Mouse (Mus musculus): ENCODE data around the gene Pou2f1. TPM values are rescaled to one million over a fixed set of nuclear protein-coding genes. Genes with fewer than 3 reads are reported as not detected.

The Pou2f1 gene
- polyA plus RNA-seq, 1 experiment from 2014 or later: 27.6 TPM

DNA sequence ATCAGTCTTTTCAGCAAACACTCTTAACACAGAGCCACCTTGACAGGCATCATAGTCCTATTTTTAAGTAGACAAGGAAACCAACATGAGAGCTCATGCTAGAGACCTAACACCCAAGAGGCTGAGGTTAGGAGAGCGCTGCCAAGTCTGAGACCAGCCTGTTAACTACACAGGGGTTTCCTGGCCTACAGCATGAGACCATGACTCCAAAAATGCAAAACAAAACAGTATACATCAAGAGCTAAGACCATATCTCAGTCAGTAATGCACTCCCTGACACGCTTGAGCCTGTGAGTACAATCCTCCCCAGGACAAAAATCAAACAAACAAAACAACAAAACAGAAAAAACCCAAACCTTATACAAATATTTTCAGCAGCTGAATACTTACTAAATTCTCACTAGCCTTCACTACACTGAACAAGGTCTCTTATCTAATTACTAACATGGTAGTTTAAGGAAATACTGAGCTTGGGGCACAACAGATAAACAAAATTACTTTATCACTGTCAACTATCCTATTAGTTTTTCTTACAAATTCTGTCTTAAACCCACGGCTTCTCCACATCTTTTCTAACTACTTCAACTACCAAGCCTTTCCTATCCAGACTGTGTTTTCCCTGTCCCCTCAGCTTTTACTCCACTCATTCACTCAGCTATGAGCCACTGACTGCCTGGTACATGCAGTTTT lies 33.3 kb downstream of the Pou2f1 start:
- WGBS: 96% methylated on average over 3 of the region's 3 CpGs
- no peaks in the 10 kb centered on the region for H3K9me3 ChIP-seq
- no peak overlapping the region for H3K27ac ChIP-seq (replicated peaks)
- H3K36me3 ChIP-seq: 0 out of 2 replicates have a peak, but pooled peaks cover 7% of the 10 kb centered on the region
- ATAC-seq (ENCODE audit: low FRiP score, low read depth): no peak
- peaks cover 7% of the 10 kb centered on the region for H3K27me3 ChIP-seq
- peaks cover 22% of the 10 kb centered on the region for H3K4me1 ChIP-seq
- H3K9ac ChIP-seq (replicated peaks): no peak overlapping the region
- no peak overlapping the region for H3K4me2 ChIP-seq (replicated peaks)
- H3K4me3 ChIP-seq: no peak overlapping the region

DNA sequence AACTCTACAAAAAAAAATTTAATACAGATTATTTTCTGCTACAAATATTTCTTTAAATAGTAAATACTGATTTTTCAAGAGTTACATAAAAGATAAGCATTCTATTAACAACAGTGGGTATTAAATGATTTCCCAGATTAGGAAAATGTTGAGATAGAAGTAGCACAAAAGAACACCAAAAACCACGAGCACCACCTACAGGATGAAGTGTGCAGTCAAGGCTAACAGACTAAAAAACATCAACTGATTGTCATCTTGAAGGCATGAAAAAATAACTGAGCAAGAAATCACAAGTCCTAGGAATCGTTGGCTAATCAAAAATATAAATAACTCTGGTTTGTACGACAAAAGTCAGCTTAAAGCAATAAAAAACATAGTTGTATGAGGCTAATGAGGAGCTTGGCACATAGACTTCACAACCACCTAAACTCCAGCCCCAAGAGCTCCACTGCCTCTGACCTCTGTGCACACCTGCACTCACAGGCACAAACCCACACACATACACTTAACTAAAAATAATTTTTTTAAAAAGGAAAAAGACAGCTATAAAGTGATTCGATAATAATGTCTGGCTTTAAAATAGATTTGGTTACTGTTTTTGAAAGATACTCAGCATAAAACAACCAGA lies 35.3 kb downstream of the Pou2f1 start:
- ATAC-seq (ENCODE audit: low FRiP score, low read depth): peak; percentile 36; the same call in 1 of the 2 replicates
- 49% methylated on average over 4 of the region's 4 CpGs for WGBS
- no peaks in the 10 kb centered on the region for H3K9me3 ChIP-seq
- no peak overlapping the region for H3K27ac ChIP-seq (replicated peaks)
- peaks cover 7% of the 10 kb centered on the region for H3K27me3 ChIP-seq
- no peak overlapping the region for H3K4me2 ChIP-seq (replicated peaks)
- peaks cover 20% of the 10 kb centered on the region for H3K4me1 ChIP-seq
- H3K36me3 ChIP-seq: 0 out of 2 replicates have a peak, but pooled peaks cover 7% of the 10 kb centered on the region
- H3K9ac ChIP-seq (replicated peaks): no peak overlapping the region
- H3K4me3 ChIP-seq: no peak overlapping the region

DNA sequence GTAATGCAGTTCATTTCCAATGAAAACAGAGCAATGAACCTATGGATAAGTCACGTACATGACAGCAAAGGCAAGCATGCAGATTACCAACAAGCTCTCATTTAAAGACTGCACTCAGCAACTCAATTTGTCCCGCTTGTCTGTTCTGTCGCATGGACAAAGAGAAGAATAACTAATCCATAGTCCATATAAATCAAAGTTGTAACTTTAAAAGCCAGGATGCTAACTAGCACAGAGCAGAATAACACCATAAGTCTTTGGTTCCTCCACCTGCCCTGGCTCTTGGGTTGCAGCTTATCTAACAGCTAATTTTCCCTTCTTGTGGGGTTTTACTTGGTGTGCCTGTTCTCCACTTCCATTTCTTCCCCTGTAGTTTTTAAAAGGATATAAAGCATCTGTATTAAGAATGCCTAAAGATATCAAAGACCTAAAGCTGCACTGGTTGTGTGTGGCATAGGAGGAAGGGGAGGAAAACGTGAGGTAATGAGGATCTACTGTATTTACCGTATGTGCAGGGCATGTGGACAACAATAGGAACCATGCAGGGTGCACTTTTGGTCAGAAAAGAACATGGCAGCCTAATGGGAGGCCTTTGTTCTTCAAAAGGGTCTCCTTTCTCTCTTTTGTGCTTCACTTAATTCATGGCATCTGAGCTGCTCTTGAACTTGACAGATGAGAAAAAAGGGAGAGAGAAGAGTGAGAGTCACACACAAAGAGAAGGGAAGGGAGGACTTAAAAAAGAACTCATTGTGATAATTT lies 36.1 kb downstream of the Pou2f1 start:
- H3K4me2 ChIP-seq (replicated peaks): no peak overlapping the region
- no peaks in the 10 kb centered on the region for H3K9me3 ChIP-seq
- H3K4me3 ChIP-seq: no peak overlapping the region
- H3K36me3 ChIP-seq: 0 out of 2 replicates have a peak, but pooled peaks cover 5% of the 10 kb centered on the region
- H3K27me3 ChIP-seq: peaks cover 7% of the 10 kb centered on the region
- H3K9ac ChIP-seq (replicated peaks): no peak overlapping the region
- ATAC-seq (ENCODE audit: low FRiP score, low read depth): peak; percentile 91
- peak overlapping the region; percentile 55 for H3K27ac ChIP-seq (replicated peaks)
- peaks cover 20% of the 10 kb centered on the region for H3K4me1 ChIP-seq
- 43% methylated on average over 5 of the region's 5 CpGs for WGBS

DNA sequence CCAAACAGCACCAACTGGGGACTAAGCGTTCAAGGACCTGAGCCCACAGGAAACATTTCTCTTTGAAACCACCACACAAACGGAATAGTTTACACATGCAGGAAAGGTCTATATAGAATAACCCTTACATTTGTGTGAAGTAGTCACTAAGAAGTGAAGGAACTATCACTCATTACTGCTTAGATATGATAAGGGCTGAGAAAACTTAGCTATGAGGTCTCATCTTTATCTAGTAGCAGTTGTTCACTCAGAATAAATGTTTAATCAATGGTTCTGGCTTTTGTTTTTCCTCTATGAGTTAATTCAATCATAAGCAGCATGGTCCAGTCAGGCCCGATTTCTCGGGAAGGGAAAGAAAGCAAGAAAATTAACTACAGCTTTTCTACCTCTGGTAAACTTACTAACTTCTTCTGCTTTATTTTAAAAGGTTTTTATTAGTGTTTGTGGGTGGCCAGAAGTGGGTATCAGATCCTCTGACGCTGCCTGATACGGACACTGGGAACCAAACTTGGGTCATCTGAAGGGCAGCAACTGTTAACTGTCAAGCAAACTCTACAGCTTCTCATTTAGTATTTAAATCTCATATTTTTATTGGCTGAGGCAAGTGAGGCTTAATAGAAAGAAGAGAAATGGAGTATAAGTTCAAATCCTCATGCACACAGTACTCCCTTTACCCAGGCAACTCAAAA lies 40.7 kb downstream of the Pou2f1 start:
- H3K36me3 ChIP-seq: no peaks in the 10 kb centered on the region
- H3K27ac ChIP-seq (replicated peaks): no peak overlapping the region
- ATAC-seq (ENCODE audit: low FRiP score, low read depth): no peak
- H3K27me3 ChIP-seq: no peaks in the 10 kb centered on the region; the same call in 1 of the 2 replicates
- peaks cover 20% of the 10 kb centered on the region for H3K4me1 ChIP-seq
- no peak overlapping the region for H3K9ac ChIP-seq (replicated peaks)
- H3K4me2 ChIP-seq (replicated peaks): no peak overlapping the region
- H3K9me3 ChIP-seq: no peaks in the 10 kb centered on the region
- 87% methylated on average over 6 of the region's 6 CpGs for WGBS
- no peak overlapping the region for H3K4me3 ChIP-seq

DNA sequence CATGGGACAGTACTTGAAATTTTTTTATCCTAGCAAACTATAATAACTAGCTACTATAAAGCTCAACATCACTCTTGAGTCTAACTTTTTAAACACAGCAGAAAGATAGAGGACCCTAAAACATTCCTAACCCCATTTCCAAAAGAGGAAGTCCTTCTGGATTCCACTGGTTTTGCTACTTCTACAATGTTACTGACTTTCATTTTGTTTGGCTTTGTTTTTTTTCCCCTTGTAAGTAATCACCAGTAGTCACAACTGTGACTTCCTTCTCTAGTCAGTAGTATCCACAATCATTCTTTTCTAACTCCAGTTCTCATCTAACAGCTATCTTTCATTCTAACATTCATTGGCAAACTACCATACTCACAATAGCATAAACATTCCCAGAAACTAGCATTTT lies 44.3 kb downstream of the Pou2f1 start:
- no peak overlapping the region for H3K9ac ChIP-seq (replicated peaks)
- H3K36me3 ChIP-seq: no peaks in the 10 kb centered on the region
- H3K4me3 ChIP-seq: no peak overlapping the region
- ATAC-seq (ENCODE audit: low FRiP score, low read depth): no peak
- no peaks in the 10 kb centered on the region for H3K27me3 ChIP-seq
- H3K27ac ChIP-seq (replicated peaks): no peak overlapping the region
- H3K4me2 ChIP-seq (replicated peaks): no peak overlapping the region
- no peaks in the 10 kb centered on the region for H3K9me3 ChIP-seq
- H3K4me1 ChIP-seq: no peaks in the 10 kb centered on the region; the same call in 1 of the 2 replicates

DNA sequence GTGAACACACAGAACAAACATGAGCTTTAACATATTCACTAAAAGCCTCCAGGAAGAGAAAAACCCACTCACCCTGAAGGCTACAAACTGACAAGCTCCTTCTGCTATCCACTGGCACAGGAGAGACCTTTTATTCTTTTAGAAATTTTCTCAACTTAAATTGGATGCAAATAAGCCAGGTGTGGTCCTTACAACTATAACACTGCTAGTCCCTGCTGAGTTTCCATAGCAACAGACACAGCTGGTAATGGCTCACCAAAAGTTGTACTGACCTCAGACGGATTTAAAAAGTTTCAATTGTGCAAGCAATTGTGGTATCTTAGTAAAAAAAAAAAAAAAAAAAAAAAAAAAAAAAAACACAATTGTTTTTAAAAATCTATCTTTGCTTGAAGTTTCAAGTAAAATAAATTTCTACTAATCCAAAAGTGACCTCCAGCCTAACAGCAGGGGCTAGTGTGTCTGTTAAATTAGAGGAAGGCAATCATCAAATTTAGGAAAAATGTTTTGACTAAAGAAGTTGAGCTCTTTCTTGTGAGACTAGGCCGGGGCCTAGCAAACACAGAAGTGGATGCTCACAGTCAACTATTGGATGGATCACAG lies 54.2 kb downstream of the Pou2f1 start:
- Histone ChIP-seq H3K27ac (replicated peaks) (no peak overlapping the region), H3K4me3 (no peak overlapping the region), H3K9me3 (no peaks in the 10 kb centered on the region), H3K9ac (replicated peaks) (no peak overlapping the region), H3K36me3 (no peaks in the 10 kb centered on the region), H3K4me1 (peaks cover 6% of the 10 kb centered on the region), H3K4me2 (replicated peaks) (no peak overlapping the region), H3K27me3 (no peaks in the 10 kb centered on the region)
- 26% methylated on average over 2 of the region's 2 CpGs for WGBS
- ATAC-seq (ENCODE audit: low FRiP score, low read depth): no peak

DNA sequence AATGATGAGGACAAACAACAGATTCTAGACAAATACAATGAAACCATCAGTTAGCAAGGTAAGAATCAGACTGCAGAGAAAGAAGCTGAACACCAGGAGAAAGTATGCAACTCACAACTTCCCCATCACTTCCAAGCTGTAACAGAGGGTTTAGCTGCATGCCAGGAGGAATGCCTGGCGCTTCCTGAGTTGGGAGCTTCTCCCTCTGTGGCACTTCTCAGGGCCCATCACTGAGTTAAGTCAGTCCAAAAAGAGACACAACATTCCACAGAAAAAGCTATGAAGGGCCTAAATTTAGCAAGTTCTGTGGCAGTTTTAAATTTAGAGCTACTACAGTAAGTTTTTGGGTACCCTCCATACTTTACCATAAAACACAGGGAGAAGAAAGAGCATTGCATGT lies 59.2 kb downstream of the Pou2f1 start:
- no peak overlapping the region for H3K4me3 ChIP-seq
- no peaks in the 10 kb centered on the region for H3K27me3 ChIP-seq
- no peak overlapping the region for H3K27ac ChIP-seq (replicated peaks)
- peaks cover 2% of the 10 kb centered on the region for H3K4me1 ChIP-seq
- ATAC-seq (ENCODE audit: low FRiP score, low read depth): no peak
- H3K9ac ChIP-seq (replicated peaks): no peak overlapping the region
- no peaks in the 10 kb centered on the region for H3K9me3 ChIP-seq
- no peak overlapping the region for H3K4me2 ChIP-seq (replicated peaks)
- H3K36me3 ChIP-seq: no peaks in the 10 kb centered on the region
- 97% methylated on average over 1 of the region's 1 CpGs for WGBS

DNA sequence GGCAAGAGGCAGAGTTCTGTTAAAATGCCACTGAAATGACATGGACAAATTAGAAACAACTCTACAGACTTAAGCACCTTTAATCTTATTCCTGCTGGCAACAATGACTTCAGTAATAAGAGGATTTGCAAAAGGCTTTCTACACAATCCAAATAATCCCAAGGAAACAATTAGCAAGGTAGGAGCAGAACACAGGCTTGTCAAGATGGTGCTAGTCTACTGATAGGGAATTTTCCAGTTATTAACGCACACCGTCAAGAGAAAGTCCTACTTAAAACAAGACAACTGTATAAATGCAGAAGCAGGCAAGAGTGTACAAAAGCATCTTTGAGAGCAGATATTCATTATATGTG lies 67.0 kb downstream of the Pou2f1 start:
- H3K36me3 ChIP-seq: no peaks in the 10 kb centered on the region
- no peaks in the 10 kb centered on the region for H3K9me3 ChIP-seq
- peaks cover 26% of the 10 kb centered on the region for H3K4me1 ChIP-seq
- peak overlapping the region; percentile 65 for H3K27ac ChIP-seq (replicated peaks)
- no peaks in the 10 kb centered on the region for H3K27me3 ChIP-seq
- H3K4me3 ChIP-seq: no peak overlapping the region
- WGBS: 19% methylated on average over 2 of the region's 2 CpGs
- peak; percentile 72 for ATAC-seq (ENCODE audit: low FRiP score, low read depth)
- no peak overlapping the region for H3K9ac ChIP-seq (replicated peaks)
- peak overlapping the region; percentile 19 for H3K4me2 ChIP-seq (replicated peaks)

DNA sequence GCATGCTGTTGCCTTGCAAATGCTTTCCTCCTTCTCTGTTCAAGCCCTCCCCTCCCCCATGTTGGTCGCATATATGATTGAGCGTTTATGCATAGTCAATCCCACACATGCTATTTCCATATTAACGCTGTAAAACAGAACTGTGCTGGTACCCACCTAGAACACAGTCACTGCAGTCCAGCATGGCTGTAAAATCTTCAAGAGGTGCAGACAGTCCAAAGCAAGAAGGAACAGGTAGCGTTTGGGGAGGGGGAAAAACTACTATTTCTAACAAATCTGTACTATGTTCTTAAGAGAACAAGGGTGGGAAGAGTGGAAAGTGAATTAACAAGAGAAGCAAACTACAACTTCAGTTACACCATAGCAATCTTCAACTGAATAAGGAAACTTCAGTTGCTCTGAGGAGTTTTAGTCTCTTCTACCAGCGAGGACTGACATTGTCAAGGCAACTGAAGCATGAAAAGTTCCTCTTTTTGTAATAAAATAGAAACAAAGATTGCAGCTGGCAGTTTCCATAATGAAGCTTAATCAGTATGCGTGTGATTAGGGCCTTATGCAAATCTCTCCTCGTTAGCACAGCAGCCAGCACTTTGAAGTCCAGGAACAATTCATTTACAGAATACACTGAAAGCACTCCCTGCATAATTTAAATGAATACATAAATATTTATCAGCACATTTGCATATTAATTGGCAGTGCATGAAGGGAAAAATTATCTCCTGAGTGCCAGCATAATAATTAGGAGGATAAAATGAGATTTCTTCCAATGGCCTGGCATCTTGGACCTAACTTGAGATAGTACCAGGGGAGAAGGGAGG lies 67.6 kb downstream of the Pou2f1 start:
- Histone ChIP-seq H3K4me3 (peak overlapping the region; percentile 10; the same call in 1 of the 2 replicates), H3K4me1 (peaks cover 28% of the 10 kb centered on the region), H3K4me2 (replicated peaks) (peak overlapping the region; percentile 38), H3K9ac (replicated peaks) (no peak overlapping the region), H3K36me3 (no peaks in the 10 kb centered on the region), H3K27me3 (no peaks in the 10 kb centered on the region), H3K27ac (replicated peaks) (peak overlapping the region; percentile 92), H3K9me3 (no peaks in the 10 kb centered on the region)
- peak; percentile 90 for ATAC-seq (ENCODE audit: low FRiP score, low read depth)
- 34% methylated on average over 7 of the region's 7 CpGs for WGBS

DNA sequence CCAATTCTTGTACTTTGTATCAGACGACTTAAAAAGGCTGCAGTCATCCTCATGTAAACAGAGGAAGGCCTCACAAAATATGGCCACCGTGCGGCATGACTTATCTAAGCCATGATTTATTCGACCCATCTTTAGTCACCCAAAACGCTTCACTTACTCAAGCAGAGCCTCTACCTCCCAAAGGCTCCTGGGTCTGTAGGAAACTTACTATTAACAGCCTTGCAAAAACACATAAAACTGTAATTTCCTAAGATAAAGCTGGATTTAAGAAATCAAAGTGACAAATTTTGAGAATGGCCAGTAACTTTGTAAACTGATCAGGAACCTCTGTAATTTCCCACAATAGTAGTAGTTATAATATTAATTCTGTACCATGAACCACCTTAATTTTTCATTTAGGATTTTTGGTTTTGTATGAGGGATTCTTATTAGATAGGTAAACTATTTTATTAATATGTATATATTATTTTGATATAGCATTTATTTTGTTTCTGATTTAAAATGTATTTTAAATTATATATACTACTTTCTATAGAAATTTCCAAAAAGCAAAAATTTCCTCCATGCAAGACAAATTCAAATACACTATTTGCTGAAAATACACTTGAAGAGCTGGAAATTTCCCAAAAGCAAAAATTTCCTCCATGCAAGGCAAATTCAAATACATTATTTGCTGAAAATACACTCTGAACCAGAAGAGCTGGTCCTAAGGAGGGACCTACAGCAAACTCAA lies 68.4 kb downstream of the Pou2f1 start:
- no peak overlapping the region for H3K9ac ChIP-seq (replicated peaks)
- H3K27me3 ChIP-seq: no peaks in the 10 kb centered on the region
- no peaks in the 10 kb centered on the region for H3K36me3 ChIP-seq
- peak overlapping the region; percentile 38 for H3K4me2 ChIP-seq (replicated peaks)
- H3K4me1 ChIP-seq: peaks cover 28% of the 10 kb centered on the region
- 66% methylated on average over 5 of the region's 5 CpGs for whole genome bisulfite sequencing
- peak overlapping the region; percentile 10; the same call in 1 of the 2 replicates for H3K4me3 ChIP-seq
- H3K9me3 ChIP-seq: no peaks in the 10 kb centered on the region
- H3K27ac ChIP-seq (replicated peaks): peak overlapping the region; percentile 92
- no peak for ATAC-seq (ENCODE audit: low FRiP score, low read depth)

All from midbrain, embryonic 12.5 days (tissue).